Mouse (Mus musculus): ENCODE data around the gene Fbxl13.

DNA sequence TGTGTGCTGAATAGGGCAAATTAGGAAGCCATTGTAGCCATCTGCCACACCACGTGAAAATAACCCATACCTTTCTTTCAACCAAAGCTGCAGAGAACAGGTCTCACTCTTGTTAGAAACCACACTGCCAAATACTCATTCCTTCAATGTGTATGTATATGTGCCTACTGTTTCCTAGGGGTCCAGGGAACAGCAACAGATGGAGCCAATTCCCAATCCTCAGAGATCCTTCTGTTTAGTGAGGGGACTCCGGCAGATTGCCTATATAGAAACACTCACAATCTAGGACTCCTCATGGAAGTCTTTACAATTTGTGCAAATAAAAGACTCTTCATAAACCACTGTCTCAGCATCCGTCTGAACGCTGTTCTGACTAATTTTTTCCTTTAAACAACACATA lies 127.2 kb downstream of the Fbxl13 start:
- TF ChIP-seq CTCF (IDR thresholded peaks at IDR 0.05 in 2 of 3, conservative IDR thresholded peaks at IDR 0.05 in 1 of 3; ENCODE audit: control insufficient read depth in 1 of 3, insufficient read depth in 1 of 3, low read depth in 2 of 3, low read length in 3 of 3, poor library complexity in 1 of 3, severe bottlenecking in 1 of 3) (no peak), USF2 (IDR thresholded peaks at IDR 0.05; ENCODE audit: borderline replicate concordance in 1 of 2, insufficient read depth in 1 of 2, low read depth in 1 of 2, low read length in 2 of 2) (no peak), MAX (IDR thresholded peaks at IDR 0.05; ENCODE audit: low read length) (no peak), EP300 (IDR thresholded peaks at IDR 0.05; ENCODE audit: low read depth in 1 of 2, low read length in 2 of 2) (no peak), NRF1 (IDR thresholded peaks at IDR 0.05; ENCODE audit: insufficient read depth, low read depth, low read length, poor library complexity, severe bottlenecking) (no peak), MYC (IDR thresholded peaks at IDR 0.05; ENCODE audit: low read depth, low read length) (no peak), POLR2A (IDR thresholded peaks at IDR 0.05; ENCODE audit: control insufficient read depth in 1 of 2, insufficient read depth in 1 of 2, low read depth in 1 of 2, low read length in 2 of 2, poor library complexity in 1 of 2) (no peak), ELF1 (IDR thresholded peaks at IDR 0.05; ENCODE audit: low read depth, low read length) (no peak), HCFC1 (IDR thresholded peaks at IDR 0.05; ENCODE audit: low read depth, low read length) (no peak), ZNF384 (IDR thresholded peaks at IDR 0.05; ENCODE audit: low read depth, low read length) (no peak), CHD1 (IDR thresholded peaks at IDR 0.05; ENCODE audit: low read depth, low read length) (no peak), CHD2 (IDR thresholded peaks at IDR 0.05; ENCODE audit: low read length) (no peak), TAL1 (IDR thresholded peaks at IDR 0.05; ENCODE audit: low read length) (no peak)
